Mouse (Mus musculus): ENCODE data around the gene Tspan13. TPM values are rescaled to one million over a fixed set of nuclear protein-coding genes. Genes with fewer than 3 reads are reported as not detected.

The Tspan13 gene
- total RNA-seq, 2 experiments from 2014 or later = 286 to 292 TPM

DNA sequence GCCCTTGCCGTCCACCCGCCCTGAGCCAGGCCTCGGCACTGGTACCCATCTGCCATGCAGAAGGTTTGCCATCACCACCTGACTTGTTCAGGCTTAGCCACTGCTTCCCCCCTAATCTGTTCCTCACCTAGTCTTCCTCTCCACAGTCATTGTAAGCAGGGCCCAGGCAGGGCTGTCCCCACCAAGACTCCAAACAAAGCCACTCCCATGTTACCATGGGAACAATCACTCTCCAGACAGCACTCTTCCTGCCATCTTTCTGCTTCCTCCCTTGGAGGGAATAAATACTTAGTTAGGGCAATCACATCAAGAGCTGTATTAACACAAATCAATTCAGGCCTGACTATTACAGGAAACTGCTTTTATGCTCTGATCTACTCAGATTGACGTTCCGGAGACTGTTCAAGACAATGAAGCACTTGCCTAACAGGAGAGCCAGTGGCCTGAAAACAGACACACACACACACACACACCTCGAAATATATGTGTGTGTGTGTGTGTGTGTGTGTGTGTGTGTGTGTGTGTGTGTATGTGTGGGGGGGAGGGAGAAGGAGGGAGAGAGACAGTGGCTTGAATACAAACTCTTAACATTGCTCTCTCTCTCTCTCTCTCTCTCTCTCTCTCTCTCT, 60.5 kb downstream of the Tspan13 start:
- DNase-seq (ENCODE audit: extremely low spot score in 1 of 2, low spot score in 1 of 2) = no peak

DNA sequence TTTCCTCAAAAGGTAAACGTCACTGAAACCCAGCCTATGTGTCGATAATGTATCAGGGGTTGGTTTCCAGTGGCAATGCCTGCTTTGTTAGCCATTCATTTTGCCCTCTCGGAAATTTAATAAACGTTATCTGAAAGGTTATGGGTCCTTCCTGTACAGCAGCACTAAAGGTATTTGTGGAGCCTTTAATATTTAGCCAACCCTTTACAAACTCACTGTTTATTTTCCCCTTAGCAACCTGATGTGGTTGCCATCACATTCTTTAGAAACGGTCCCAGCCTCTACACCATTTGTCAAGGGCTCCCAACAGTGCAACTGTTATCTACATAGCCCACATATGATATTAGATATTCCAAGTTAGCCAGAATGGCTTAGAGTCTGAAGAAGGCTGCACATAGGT, 62.7 kb downstream of the Tspan13 start:
- no peak for DNase-seq (ENCODE audit: extremely low spot score in 1 of 2, low spot score in 1 of 2)

DNA sequence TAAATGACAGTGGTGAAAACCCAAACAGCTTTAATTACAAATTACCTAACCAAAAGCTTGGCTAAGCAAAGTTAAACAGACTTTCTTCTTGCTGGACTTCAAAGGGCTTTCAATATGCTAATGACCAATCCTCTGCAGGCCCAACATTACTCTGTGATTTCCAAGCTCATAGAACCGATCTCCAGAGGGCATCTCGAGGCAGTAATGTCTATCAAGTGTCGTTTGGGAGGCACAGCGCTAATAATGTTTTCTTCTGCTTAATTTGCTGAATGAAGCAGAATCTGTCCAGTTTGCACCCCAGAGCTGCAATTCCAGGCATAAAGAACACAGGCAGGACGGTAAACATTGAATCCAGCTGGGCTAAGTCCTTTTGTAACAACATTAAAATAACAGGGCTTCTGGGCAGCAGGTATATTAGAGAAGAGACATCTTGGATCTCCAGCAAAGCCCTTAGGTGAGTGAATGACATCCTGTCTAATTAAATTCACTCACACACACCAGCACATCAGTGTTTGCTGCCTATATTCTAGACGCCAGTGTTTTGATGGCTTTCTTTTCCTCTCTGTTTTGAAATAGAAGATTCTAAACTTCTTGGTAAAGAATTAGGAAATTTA, 64.6 kb downstream of the Tspan13 start:
- DNase-seq (ENCODE audit: extremely low spot score in 1 of 2, low spot score in 1 of 2) = no peak

DNA sequence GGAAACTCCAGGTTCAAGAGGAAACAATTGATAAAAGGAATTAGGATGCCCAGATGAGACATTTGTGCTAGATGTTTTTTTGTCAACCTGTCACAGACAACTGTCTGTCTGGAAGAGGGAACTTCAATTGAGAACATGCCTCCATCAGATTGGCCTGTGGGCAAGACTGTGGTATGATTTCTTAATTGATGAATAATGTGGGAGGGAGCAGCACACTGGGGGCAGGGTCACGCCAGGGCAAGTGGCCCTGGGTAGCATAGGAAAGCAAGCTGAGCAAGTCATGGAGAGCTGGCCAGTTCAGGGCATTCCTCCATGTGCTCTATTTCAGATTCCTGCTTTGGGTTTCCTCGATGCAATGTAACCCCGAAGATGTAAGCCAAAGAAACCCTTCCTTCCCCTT, 66.4 kb downstream of the Tspan13 start:
- DNase-seq (ENCODE audit: extremely low spot score in 1 of 2, low spot score in 1 of 2) = no peak

DNA sequence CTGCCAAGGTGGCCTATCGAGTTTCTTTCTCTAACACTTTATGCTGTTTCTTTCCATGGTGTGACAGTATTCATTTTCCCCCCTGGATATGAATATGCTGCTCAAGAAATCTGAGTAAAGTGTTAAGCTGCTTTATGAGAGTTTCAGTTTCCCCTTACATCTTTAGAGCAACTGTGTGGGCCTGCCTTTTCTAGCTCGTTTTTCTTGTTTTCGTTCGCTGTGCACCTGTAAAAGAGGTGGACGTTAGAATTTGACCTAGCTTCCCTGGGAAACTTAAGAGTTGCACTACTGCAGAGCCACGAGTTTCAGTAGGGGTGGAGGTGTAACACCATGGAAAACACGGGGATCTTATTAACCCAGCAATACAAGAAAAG, 75.5 kb downstream of the Tspan13 start:
- DNase-seq (ENCODE audit: extremely low spot score in 1 of 2, low spot score in 1 of 2) = no peak

DNA sequence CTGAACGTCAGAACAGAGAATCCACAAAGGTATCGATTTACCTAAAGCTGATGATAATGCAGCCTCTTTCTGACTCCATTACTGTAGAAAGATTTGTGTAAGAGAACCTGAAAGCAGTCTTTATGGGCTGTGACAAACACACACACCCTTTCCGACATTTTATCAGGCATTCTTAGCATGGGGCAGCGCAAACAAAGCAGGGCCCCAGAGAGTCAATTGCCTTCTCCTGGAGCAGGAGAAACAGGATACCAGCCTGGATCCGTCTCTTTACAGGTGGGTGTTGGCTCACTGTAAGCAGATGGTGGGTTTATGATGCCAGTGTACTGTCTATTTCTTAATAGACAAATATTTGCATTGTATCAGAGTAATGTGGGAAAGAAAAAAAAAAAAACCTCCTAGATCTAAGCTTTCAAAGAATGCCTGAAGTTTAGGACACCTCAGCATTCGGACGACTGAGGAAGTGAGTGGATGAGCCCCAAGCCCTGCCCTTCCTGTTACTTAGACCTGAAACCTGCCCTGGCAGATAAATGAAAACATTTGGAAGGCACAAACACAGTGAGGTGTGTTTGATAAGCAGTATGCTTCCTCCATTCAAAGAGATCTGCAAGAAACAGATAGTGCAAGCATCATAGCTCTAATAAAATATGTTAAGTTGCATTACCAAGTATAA, 76.1 kb downstream of the Tspan13 start:
- no peak for DNase-seq (ENCODE audit: extremely low spot score in 1 of 2, low spot score in 1 of 2)

Other genes starting within 250 kb of the Tspan13 start
- gene Agr3, start 116.9 kb downstream of the Tspan13 start, total RNA-seq (2021) = not detected
- gene Agr2, start 49.6 kb downstream of the Tspan13 start, total RNA-seq (2021) = not detected
- gene Ankmy2, start 114.6 kb upstream of the Tspan13 start, total RNA-seq (2021) = 10 to 100 TPM; 54.8 to 55.7 TPM
- 10 to 100 TPM; 60.1 to 75.7 TPM for gene Bzw2, start 115.6 kb upstream of the Tspan13 start, total RNA-seq (2021)
- not detected for gene Lrrc72, start 210.9 kb upstream of the Tspan13 start, total RNA-seq (2021)

Data from layer of hippocampus, postnatal 25 days (tissue).